Mouse (Mus musculus): ENCODE measurements at regions not wholly inside any gene's neighbourhood (a gene's known extent, or its start where the extent isn't known, plus 50 kb on each side); places are given as distances from the start of the nearest gene placed in this dataset.

- no peak for DNase-seq (ENCODE audit: low spot score)
Measured at GRCm38 (mm10) chr11:17324651-17325050, 67.3 kb downstream of the C1d start.

DNA sequence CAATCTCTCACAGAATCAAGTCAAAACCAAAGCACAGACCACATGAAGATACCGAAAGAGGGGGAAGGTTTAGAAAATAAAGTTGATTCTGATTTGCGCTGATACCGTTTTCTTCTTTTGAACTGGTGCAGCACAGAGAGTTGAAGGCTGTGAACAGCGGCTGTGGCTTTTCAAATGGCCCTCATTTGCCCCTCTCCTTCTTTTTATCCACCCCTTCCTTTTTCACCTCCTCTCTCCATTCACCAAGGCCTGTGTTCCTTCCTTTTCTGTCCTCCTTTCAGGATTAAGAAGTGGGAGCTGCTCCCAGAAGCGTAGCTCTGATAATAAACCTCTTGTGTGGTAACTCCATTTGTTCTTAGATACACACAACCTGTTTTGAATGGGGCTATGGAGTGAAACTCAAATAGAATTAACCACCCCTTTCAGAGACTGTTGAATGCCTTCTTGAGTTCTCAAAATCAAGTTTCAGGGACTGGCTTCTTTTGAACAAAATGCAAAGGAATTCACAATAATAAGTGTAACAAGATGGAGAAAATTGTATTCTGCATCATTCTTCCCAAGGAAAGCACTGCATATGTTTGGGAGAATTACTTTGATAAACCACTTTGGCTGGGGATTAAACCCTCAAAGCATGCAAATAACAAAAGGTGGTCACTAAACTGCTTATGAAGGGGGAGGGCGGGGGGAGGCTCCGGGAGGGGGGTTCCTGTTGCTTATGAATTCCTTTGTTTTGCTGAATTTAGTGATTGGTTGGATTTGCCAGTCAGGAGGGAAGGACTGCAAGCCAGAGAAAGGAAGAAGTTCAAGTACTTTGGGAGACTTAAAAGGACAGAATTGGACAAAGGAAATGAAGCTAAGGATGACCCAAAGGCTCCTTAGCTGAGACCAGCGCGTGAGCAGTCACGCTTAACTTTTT is 68.6 kb downstream of the C1d start:
- DNase-seq (ENCODE audit: low spot score) = no peak

- DNase-seq (ENCODE audit: low spot score) = no peak
Measured at GRCm38 (mm10) chr11:17326695-17327094, 69.3 kb downstream of the C1d start.

- DNase-seq (ENCODE audit: low spot score) = no peak
Measured at GRCm38 (mm10) chr11:17351476-17351875, 94.1 kb downstream of the C1d start.

GRCm38 (mm10) chr11:17352148-17353130 is 95.1 kb downstream of the C1d start:
- DNase-seq (ENCODE audit: low spot score) = no peak

- DNase-seq (ENCODE audit: low spot score) = no peak
Measured at GRCm38 (mm10) chr11:17359698-17360254, 102.4 kb downstream of the C1d start.

DNA sequence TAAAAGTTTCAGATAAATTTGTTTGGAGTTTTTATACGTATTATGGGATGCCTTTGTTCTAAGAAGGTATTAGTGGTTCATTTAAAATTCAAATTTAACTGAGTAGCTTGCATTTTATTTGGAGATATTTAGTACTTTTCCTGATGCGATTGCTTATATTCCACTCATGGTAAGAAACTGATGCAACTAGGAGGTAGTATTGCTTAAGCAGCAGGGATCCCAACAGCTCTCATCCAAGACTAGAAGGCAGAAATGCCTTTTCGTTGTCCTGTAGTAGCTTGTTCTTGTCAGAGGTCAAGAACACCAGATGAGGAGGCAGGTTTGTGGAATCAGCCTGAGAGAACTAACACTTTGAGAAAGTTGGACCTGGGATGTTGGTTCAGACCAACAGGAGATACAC is 120.5 kb downstream of the C1d start:
- DNase-seq (ENCODE audit: low spot score) = no peak

DNA sequence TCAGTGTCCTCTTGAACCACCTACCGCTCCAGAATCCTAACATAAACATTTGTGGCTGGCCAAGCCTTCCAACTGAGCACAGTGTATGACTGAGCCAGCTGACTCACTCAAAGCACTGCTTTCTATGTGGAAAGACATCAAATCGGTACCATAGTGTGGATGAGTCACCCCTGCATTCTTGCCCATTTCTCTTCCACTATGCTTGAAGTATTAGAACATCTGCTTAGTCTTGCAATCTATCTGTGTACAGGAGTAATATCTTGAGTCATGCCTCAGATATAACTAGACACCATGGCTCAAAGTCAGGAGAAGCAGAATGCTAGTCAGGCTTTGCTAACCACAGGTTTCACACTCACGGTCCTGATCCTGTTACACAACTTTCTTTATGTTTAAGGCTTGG is 129.4 kb downstream of the C1d start:
- DNase-seq (ENCODE audit: low spot score) = no peak

DNA sequence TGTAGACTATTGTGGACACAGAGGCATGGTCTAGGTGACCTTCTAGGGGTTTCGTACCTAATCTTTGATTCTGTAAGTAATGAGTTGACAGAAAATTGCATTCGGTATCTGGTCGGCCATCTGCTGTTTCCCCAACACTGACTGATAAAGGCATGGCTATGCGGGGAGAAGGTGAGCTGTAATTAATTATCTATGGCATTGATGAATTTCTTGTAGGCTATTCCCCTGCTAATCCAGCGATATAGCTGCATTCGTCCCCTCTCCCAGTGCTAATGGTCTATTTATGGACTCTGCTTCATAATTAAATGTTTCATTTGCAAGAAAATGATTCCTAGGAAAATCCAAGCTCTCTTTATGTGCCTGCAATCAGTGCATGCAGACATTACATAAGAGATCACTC is 136.5 kb downstream of the C1d start:
- DNase-seq (ENCODE audit: low spot score) = no peak

- DNase-seq (ENCODE audit: low spot score) = no peak
Measured at GRCm38 (mm10) chr11:17414531-17414930, 157.2 kb downstream of the C1d start.

- DNase-seq (ENCODE audit: low spot score) = no peak
Measured at GRCm38 (mm10) chr11:17415144-17415543, 157.8 kb downstream of the C1d start.

DNA sequence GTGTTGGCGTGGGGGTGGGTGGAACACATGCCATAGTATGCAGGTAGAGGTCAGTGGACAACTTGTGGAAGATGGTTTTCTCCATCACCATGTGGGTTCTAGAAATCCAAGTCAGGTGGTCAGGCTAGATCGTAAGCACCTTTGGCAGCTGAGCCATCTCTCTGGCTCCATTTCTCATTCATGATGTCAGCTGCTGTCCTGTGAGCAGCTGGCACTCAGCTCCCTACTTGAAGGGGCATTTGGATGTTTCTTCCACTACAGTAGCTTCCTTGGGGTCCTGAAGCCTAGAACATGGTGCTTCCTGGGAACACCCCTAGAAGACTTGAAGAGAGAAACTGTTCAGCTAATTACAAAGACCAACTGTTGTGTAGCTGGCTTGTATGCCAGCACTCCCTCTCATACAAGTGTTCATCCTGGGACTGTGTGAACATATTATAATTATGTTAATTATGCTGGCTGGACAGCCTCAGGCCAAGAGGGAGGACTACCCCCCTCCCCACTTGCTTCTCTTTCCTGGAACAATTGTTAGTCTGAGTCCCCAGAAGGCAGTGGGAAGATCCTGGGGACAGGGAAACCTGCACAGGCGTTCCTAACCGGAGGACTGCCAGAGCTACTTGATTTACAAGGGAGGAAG is 160.4 kb downstream of the C1d start:
- DNase-seq (ENCODE audit: low spot score) = no peak

- DNase-seq (ENCODE audit: low spot score) = no peak
Measured at GRCm38 (mm10) chr11:17442133-17442532, 184.8 kb downstream of the C1d start.

GRCm38 (mm10) chr11:17449289-17449688 is 191.9 kb downstream of the C1d start:
- no peak for DNase-seq (ENCODE audit: low spot score)

DNA sequence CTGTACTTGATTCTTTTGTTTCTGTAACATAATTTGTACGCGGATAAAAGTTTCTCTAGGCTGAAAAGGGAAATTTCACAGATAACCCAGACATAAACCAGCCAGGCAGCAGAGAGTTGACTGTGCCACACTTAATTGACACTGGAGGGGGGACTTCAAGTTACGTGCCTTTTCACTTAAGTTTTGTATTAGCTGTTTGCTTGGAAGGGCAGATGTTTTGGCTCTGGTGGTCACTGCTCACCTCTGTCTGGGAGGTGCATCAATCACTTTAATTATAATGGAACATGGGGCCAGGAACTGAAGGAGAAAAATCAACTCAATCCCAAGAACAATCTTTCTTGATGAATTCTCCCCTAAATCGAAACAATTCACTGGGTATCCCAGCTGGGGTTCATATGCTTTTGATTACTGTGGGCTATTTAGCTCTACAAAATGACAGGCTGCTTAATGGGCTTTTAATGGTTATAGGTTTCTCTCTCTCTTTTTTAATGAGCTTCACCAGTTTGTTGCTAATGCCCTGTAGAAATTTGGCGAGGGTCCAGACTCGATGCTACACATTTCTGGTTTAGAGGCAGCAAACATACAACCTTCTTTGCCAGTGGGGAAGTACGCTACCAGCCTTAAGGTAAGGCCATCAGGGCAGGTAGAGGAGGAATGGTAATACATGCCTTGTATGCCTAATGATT is 193.1 kb downstream of the C1d start:
- no peak for DNase-seq (ENCODE audit: low spot score)

DNA sequence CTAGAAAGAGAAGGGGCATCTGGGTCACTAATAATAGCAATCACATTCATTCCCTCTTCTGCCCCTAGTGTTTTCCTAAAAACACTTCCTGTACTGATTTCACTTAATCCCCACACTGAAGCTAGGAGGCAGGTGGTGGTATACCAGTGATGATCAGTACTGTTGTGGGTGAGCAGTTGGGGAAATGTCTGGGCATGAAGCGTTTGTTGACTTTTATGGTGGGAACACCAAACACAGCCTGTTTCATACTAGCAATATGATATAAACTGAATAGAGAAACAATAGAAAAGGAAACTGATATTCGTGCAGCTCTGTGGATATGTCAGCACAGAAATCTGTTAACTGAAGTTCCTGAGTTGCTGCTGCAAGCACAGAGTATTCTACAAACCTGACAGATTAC is 194.1 kb downstream of the C1d start:
- DNase-seq (ENCODE audit: low spot score) = no peak

DNA sequence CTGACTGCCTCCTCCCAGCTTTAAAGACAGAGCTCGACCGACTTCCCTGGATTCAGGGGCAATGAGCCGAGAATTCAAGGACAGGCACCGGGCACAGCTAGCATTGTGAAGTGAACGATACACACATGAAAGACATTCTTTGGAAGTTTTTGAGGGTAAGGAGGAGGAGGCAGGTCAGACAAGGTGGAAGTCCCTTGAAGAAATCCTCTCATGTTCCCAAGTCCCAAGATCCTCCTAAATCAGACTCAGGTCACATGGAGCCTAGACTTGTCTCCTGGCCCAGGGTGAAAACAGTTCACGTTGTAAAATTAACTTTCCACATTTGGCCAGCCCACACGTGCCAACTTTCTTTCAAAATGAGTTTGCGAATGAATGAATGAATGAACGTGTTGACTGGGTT is 196.2 kb downstream of the C1d start:
- no peak for DNase-seq (ENCODE audit: low spot score)

- DNase-seq (ENCODE audit: low spot score) = no peak
Measured at GRCm38 (mm10) chr11:17458946-17459345, 201.6 kb downstream of the C1d start.

DNA sequence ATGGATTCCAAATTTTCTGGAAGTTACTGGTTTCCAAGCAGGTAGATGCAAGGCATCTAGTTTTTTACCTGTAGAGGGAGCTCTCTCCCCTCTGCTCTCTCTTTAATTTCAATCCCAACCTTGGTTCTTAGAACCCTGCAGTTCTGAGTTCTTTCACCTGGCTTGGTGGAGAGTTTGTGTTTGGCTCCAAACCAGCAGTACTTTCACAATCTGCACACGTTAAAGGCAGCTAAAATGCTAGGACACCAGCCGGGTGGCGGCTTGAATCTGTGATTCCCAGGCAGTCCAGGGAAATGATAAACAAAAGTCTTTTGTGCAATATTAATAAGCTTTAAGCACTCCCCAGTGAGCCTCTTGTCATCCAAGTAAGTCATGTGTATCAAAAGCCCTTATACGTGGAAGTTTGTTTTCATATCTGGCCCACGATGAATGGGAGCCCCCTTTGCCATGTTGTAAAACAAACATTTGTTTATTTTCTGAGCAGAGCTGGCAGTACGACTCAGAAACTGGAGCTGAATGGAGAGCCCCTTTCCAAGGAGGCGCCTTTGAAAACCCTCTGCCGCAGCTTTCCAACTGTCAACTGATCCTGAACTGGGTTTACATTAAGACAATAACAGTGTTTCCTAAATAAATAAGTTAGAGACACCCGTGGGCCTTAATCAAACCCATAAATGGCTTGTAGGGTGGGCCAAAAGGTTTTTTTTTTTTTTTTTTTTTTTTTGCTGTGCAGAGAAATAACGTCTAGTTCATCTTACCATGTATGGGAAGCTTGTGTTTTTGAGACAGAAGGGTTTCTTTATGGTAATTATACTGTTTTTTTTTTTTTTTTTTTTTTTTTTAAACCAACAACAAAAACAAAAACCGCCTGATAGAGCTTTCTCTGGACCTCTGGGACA is 202.9 kb downstream of the C1d start:
- DNase-seq (ENCODE audit: low spot score) = no peak

GRCm38 (mm10) chr11:17460920-17461279 is 203.5 kb downstream of the C1d start:
- no peak for DNase-seq (ENCODE audit: low spot score)

Data from ovary, postnatal 10 days (tissue).